Mouse (Mus musculus) CH12.LX (cell line): ENCODE data around the gene Col6a6. TPM values are rescaled to one million over a fixed set of nuclear protein-coding genes. Genes with fewer than 3 reads are reported as not detected.

Experiments used
- DNase-seq: peaks from one replicate; pipeline ENCODE4 v3.0.0-alpha.2; 2013; ENCODE audit errors: extremely low read depth
- H3K27ac ChIP-seq: 2 replicates; pipeline ENCODE4 v1.5.1; 2012; ENCODE audit warnings: low read depth, mild to moderate bottlenecking, control low read depth, moderate library complexity; ENCODE audit not compliant: insufficient read depth
- H3K27me3 ChIP-seq: replicated peaks from 2 replicates; pipeline ENCODE3; 2012; ENCODE audit warnings: inconsistent platforms
- H3K36me3 ChIP-seq, 2 experiments: replicated peaks in 1 of 2; 2 replicates each; pipeline versions ENCODE3 to v1.6.1; 2012; ENCODE audit warnings: inconsistent platforms in 1 of 2, low read length in 1 of 2, mild to moderate bottlenecking in 1 of 2, mixed read lengths in 1 of 2, moderate library complexity in 1 of 2; ENCODE audit not compliant: control insufficient read depth in 1 of 2, insufficient read depth in 1 of 2
- H3K4me1 ChIP-seq, 2 experiments: 2 replicates each; pipeline ENCODE4 v1.6.1; 2012; ENCODE audit warnings: inconsistent platforms in 1 of 2, moderate library complexity in 1 of 2; ENCODE audit not compliant: insufficient read depth in 2 of 2, control insufficient read depth in 1 of 2
- H3K4me2 ChIP-seq: 2 replicates; pipeline ENCODE4 v1.6.1; 2012; ENCODE audit warnings: low read depth, mild to moderate bottlenecking, control low read depth; ENCODE audit not compliant: poor library complexity, insufficient read depth, severe bottlenecking
- H3K4me3 ChIP-seq, 3 experiments: fragments of 150-350 bp in 1 of 3; sonication (generic) in 1 of 3; replicated peaks in 1 of 3; 2 replicates each; pipeline versions ENCODE3 to v1.5.1; 2011 to 2012; ENCODE audit warnings: low read depth in 2 of 3, low read length in 2 of 3, mild to moderate bottlenecking in 2 of 3, moderate library complexity in 2 of 3, control low read depth in 1 of 3, improper control_type of control experiment in 1 of 3, inconsistent platforms in 1 of 3, mixed read lengths in 1 of 3; ENCODE audit not compliant: poor library complexity in 1 of 3
- H3K79me2 ChIP-seq: replicated peaks from 2 replicates; pipeline ENCODE4 v1.6.1; 2012; ENCODE audit warnings: mild to moderate bottlenecking, moderate library complexity; ENCODE audit not compliant: control insufficient read depth, poor library complexity, insufficient read depth, severe bottlenecking; ENCODE audit errors: extremely low read depth
- H3K9ac ChIP-seq: 2 replicates; pipeline ENCODE4 v1.6.1; 2012; ENCODE audit warnings: low read depth, mild to moderate bottlenecking, control low read depth, moderate library complexity; ENCODE audit not compliant: insufficient read depth
- H3K9me3 ChIP-seq: replicated peaks from 2 replicates; pipeline ENCODE3; 2012; ENCODE audit warnings: low read length, inconsistent platforms, mixed read lengths
- CTCF ChIP-seq, 2 experiments: IDR thresholded peaks in 1 of 2; conservative IDR thresholded peaks in 1 of 2; 2 replicates each; pipeline ENCODE4 v1.5.1; 2011 to 2012; ENCODE audit warnings: low read depth in 2 of 2, low read length in 2 of 2, improper control_type of control experiment in 1 of 2, inconsistent platforms in 1 of 2, mild to moderate bottlenecking in 1 of 2, moderate library complexity in 1 of 2
- E2F4 ChIP-seq: IDR thresholded peaks from 2 replicates; pipeline ENCODE4 v1.6.1; 2011; ENCODE audit warnings: low read depth, low read length, improper control_type of control experiment; ENCODE audit not compliant: insufficient replicate concordance
- EP300 ChIP-seq: IDR thresholded peaks from 2 replicates; pipeline ENCODE4 v1.6.1; 2011; ENCODE audit warnings: low read length, improper control_type of control experiment
- ETS1 ChIP-seq: conservative IDR thresholded peaks from 2 replicates; pipeline ENCODE4 v1.6.1; 2012; ENCODE audit warnings: low read depth, mild to moderate bottlenecking, inconsistent platforms, low read length, improper control_type of control experiment, moderate library complexity
- HCFC1 ChIP-seq: IDR thresholded peaks from 2 replicates; pipeline ENCODE4 v1.6.1; 2012; ENCODE audit warnings: low read depth, mild to moderate bottlenecking, inconsistent platforms, low read length, improper control_type of control experiment
- IRF4 ChIP-seq: IDR thresholded peaks from 2 replicates; pipeline ENCODE4 v1.6.1; 2014; ENCODE audit warnings: low read depth, mild to moderate bottlenecking, inconsistent platforms, low read length, improper control_type of control experiment
- JUND ChIP-seq: conservative IDR thresholded peaks from 2 replicates; pipeline ENCODE4 v1.6.1; 2011; ENCODE audit warnings: low read depth, low read length, improper control_type of control experiment
- KAT2A ChIP-seq: IDR thresholded peaks from 2 replicates; pipeline ENCODE4 v1.6.1; 2012; ENCODE audit warnings: low read length, improper control_type of control experiment, inconsistent platforms; ENCODE audit not compliant: insufficient replicate concordance
- MAFK ChIP-seq: IDR thresholded peaks from 2 replicates; pipeline ENCODE4 v1.6.1; 2011; ENCODE audit warnings: low read length, improper control_type of control experiment; ENCODE audit not compliant: insufficient replicate concordance
- MAX ChIP-seq: IDR thresholded peaks from 2 replicates; pipeline ENCODE4 v1.6.1; 2011; ENCODE audit warnings: low read length, improper control_type of control experiment
- NRF1 ChIP-seq: IDR thresholded peaks from 2 replicates; pipeline ENCODE4 v1.6.1; 2014; ENCODE audit warnings: low read depth, mild to moderate bottlenecking, inconsistent platforms, low read length, improper control_type of control experiment, moderate library complexity
- PAX5 ChIP-seq: IDR thresholded peaks from 2 replicates; pipeline ENCODE4 v1.6.1; 2012; ENCODE audit warnings: low read length, inconsistent platforms, mixed read lengths
- POLR2AphosphoS2 ChIP-seq: IDR thresholded peaks from 2 replicates; pipeline ENCODE4 v1.6.1; 2011; ENCODE audit warnings: low read depth, low read length, improper control_type of control experiment
- RAD21 ChIP-seq: IDR thresholded peaks from 2 replicates; pipeline ENCODE4 v1.6.1; 2011; ENCODE audit warnings: low read depth, mild to moderate bottlenecking, low read length, improper control_type of control experiment, moderate library complexity
- RCOR1 ChIP-seq: conservative IDR thresholded peaks from 2 replicates; pipeline ENCODE4 v1.6.1; 2012; ENCODE audit warnings: low read depth, mild to moderate bottlenecking, inconsistent platforms, low read length, improper control_type of control experiment
- TCF12 ChIP-seq: IDR thresholded peaks from 2 replicates; pipeline ENCODE4 v1.6.1; 2014; ENCODE audit warnings: low read depth, mild to moderate bottlenecking, inconsistent platforms, low read length, improper control_type of control experiment
- UBTF ChIP-seq: IDR thresholded peaks from 2 replicates; pipeline ENCODE4 v1.6.1; 2012; ENCODE audit warnings: low read depth, mild to moderate bottlenecking, inconsistent platforms, low read length, improper control_type of control experiment, moderate library complexity
- USF2 ChIP-seq: conservative IDR thresholded peaks from 2 replicates; pipeline ENCODE4 v1.6.1; 2011; ENCODE audit warnings: low read depth, low read length, improper control_type of control experiment
- ZC3H11A ChIP-seq: IDR thresholded peaks from 2 replicates; pipeline ENCODE4 v1.6.1; 2012; ENCODE audit warnings: low read depth, mild to moderate bottlenecking, inconsistent platforms, low read length, improper control_type of control experiment
- ZKSCAN1 ChIP-seq: IDR thresholded peaks from 2 replicates; pipeline ENCODE4 v1.6.1; 2012; ENCODE audit warnings: low read depth, inconsistent platforms, low read length, improper control_type of control experiment, borderline replicate concordance
- ZMIZ1 ChIP-seq: IDR thresholded peaks from 2 replicates; pipeline ENCODE4 v1.6.1; 2012; ENCODE audit warnings: low read depth, mild to moderate bottlenecking, inconsistent platforms, low read length, improper control_type of control experiment
- ZNF384 ChIP-seq: IDR thresholded peaks from 2 replicates; pipeline ENCODE4 v1.6.1; 2012; ENCODE audit warnings: low read depth, low read length, improper control_type of control experiment, inconsistent platforms
- dilution Hi-C: fragments of 300-500 bp; cut with MboI; formaldehyde crosslinking; loops from 2 replicates; pipeline ENCODE4 v1.14.3; 2020; ENCODE audit warnings: low sequenced_read_pairs; ENCODE audit not compliant: extremely low pct_unique_long_range_greater_than_20kb, extremely low pct_ligation_motif_present
- in situ Hi-C: fragments of 300-500 bp; cut with MboI; formaldehyde crosslinking; loops from 3 replicates; pipeline ENCODE4 v1.14.3; 2019; ENCODE audit warnings: low sequenced_read_pairs, low pct_ligation_motif_present, low pct_unique_long_range_greater_than_20kb, mixed read lengths
- polyA plus RNA-seq: library from polyadenylated mRNA; unstranded; fragments of >175 nt; gene quantifications from 2 replicates; pipeline ENCODE4 v1.2.1, GENCODE M21; 2012; ENCODE audit warnings: low read depth; ENCODE audit not compliant: insufficient read length
- total RNA-seq, 2 experiments: library from RNA; depleted of rRNA; stranded (reverse); fragments of 300-350 nt in 1 of 2; fragments of >200 nt in 1 of 2; gene quantifications; 2 replicates each; pipeline ENCODE4 v1.2.3; 2012 to 2014

Col6a6 gene
- total and polyA plus RNA-seq, 3 experiments = not detected

DNA sequence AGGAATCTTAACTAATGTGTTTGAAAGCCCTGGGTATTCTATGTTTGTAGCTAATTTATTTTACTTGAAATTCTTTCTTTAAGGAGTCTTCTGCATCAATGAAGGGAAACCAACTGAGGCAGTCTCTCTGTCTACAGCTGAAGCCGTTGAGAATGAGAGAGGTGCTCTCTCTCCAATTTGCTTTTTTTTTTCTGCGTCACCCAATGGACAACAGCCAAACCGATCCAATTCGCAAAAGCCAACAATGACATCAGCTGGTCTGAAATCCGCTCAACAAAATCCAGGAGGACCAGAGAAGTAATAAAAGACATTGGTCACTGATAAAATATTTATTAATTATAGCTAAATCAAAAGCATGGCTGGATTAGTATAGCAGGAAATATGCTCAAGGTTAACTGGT lies 26.5 kb downstream of the Col6a6 start:
- Histone ChIP-seq H3K4me2 (no peak overlapping the region), H3K79me2 (no peaks in the 10 kb centered on the region), H3K36me3 (no peaks in the 10 kb centered on the region), H3K4me3 (no peak overlapping the region), H3K4me1 (peaks cover 2 to 8% of the 10 kb centered on the region in 2 experiments; a peak in 3 of 4 replicates), H3K9me3 (no peaks in the 10 kb centered on the region), H3K27me3 (peaks cover 30% of the 10 kb centered on the region), H3K27ac (no peak overlapping the region), H3K9ac (no peak overlapping the region)
- dilution Hi-C loops = no loop called here
- DNase-seq = no peak
- in situ Hi-C loops = no loop called here
- TF ChIP-seq ZC3H11A (no peak), HCFC1 (no peak), ZKSCAN1 (no peak), ZMIZ1 (no peak), ZNF384 (no peak), ETS1 (no peak), POLR2AphosphoS2 (no peak), E2F4 (no peak), RCOR1 (no peak), MAFK (no peak), JUND (no peak), UBTF (no peak), CTCF (conservative IDR thresholded peaks at IDR 0.05 in 1 of 2, IDR thresholded peaks at IDR 0.05 in 1 of 2; ENCODE audit: low read depth in 2 of 2, low read length in 2 of 2) (no peak), USF2 (no peak), EP300 (no peak), KAT2A (no peak), IRF4 (no peak), PAX5 (no peak), MAX (no peak)

DNA sequence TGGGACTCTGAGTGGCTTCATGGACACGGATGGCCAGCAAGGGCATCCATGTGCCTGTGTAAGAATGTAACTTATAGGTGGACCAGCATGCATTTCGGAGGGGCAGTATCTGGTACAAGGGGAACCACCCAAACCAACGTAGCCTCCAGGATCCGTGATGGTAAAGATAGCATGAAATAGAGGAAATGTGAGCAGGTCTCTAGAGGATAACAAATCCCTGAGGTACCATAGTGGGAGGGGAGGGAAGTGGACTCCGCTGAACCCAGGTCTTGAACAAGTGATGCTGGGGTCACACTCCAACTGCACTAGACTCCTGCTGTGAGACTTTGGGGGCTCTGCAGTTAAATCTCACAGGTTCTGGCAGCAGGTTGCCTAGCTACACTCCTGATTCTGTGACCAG lies 27.7 kb downstream of the Col6a6 start:
- dilution Hi-C loops = no loop called here
- no peak overlapping the region for H3K4me3 ChIP-seq
- H3K27ac ChIP-seq = no peak overlapping the region
- H3K36me3 ChIP-seq = no peaks in the 10 kb centered on the region
- peak; percentile 8 for DNase-seq
- no peaks in the 10 kb centered on the region for H3K79me2 ChIP-seq
- H3K9ac ChIP-seq = no peak overlapping the region
- no peak overlapping the region for H3K4me2 ChIP-seq
- in situ Hi-C loops = no loop called here
- H3K4me1 ChIP-seq = peaks cover 2 to 8% of the 10 kb centered on the region in 2 experiments; a peak in 3 of 4 replicates
- no peak for TF ChIP-seq NRF1
- TF ChIP-seq RAD21 = no peak
- no peak for TF ChIP-seq JUND
- TF ChIP-seq TCF12 = no peak
- peaks cover 29% of the 10 kb centered on the region for H3K27me3 ChIP-seq
- no peaks in the 10 kb centered on the region for H3K9me3 ChIP-seq
